In the genomic region with DNA sequence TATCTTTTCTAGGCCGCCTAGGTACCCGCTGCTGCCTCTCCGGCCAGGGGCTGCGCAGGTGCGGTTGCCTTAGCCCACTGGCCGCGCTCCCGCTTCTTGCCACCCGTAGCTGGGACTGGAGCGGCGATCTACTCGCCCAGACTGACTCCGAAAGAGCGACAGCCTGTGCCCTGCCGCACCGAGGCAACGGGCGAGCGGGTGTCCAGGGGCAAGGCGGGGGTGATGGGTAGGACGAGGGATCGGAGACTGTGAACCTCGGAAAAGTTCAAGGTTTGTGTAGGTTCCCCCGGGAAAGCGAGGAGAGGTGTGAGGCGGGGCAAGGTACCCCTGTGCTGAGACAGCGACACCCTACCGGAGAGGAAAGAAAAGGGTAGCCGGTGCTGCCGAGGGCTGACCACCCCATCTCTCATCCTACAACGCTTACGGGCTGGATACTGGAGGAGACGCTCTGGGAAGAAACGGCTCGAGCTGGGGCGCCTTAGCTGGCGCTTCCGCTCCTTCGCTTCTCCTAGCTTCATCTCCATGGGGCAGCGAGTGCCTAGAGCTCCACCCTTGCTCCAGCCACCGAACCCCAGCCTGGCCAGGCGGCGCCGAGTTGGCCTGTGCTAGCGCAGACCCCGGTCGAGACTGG, we compare ENCODE assay signal across 9 mouse cellular contexts. TPM values are rescaled to one million over a fixed set of nuclear protein-coding genes. Genes with fewer than 3 reads are reported as not detected.
DNase-seq lines count a peak whose midpoint lies in the region; ATAC-seq and TF ChIP-seq lines count a peak whose summit lies in the region.
"Had no signal": no experiment of that assay in that cellular context is flagged by ENCODE, and none has a peak within 500 bp of the region (broad histone marks: within the 10 kb centered on the region; RNA-seq: fewer than 3 reads in every experiment).

No protein-coding gene starts in this region.

- H3K36me3 ChIP-seq in forebrain, postnatal 0 days (ENCODE audit: insufficient read depth), result no peaks in the 10 kb centered on the region
- H3K36me3 ChIP-seq in liver, embryonic 13.5 days, result no peaks in the 10 kb centered on the region
- no peaks in the 10 kb centered on the region for H3K36me3 ChIP-seq in stomach, embryonic 15.5 days

- H3K4me1 ChIP-seq in forebrain, postnatal 0 days (ENCODE audit: insufficient read depth), result no peaks in the 10 kb centered on the region
- H3K4me1 ChIP-seq in liver, embryonic 13.5 days (replicated peaks), result peaks cover 3% of the 10 kb centered on the region; the same call in 1 of the 2 replicates
- peaks cover 17% of the 10 kb centered on the region for H3K4me1 ChIP-seq in stomach, embryonic 15.5 days

- H3K9me3 ChIP-seq in forebrain, postnatal 0 days (ENCODE audit: low read length), result no peaks in the 10 kb centered on the region
- H3K9me3 ChIP-seq in liver, embryonic 13.5 days (replicated peaks), result no peaks in the 10 kb centered on the region
- no peaks in the 10 kb centered on the region for H3K9me3 ChIP-seq in stomach, embryonic 15.5 days

- H3K27ac ChIP-seq in forebrain, postnatal 0 days (ENCODE audit: low read depth, low read length), result peak overlapping the region; percentile 29; the same call in 1 of the 2 replicates
- H3K27ac ChIP-seq in liver, embryonic 13.5 days, result no peak overlapping the region
- H3K27ac ChIP-seq in stomach, embryonic 15.5 days, result no peak overlapping the region

- under 1% methylated on average over 47 of the region's 47 CpGs for WGBS in forebrain, postnatal 0 days
- WGBS in liver, embryonic 13.5 days (ENCODE audit: insufficient replicate concordance), result 3% methylated on average over 47 of the region's 47 CpGs
- WGBS in stomach, embryonic 15.5 days, result under 1% methylated on average over 47 of the region's 47 CpGs

- peak; percentile 25 for DNase-seq in cerebellum, adult 11 months
- no peak for DNase-seq in cerebellum, adult 11-12 months
- peak; percentile 43 for DNase-seq in right cerebral cortex, postnatal 10 days (ENCODE audit: low spot score in 2 of 2)
- no peak for DNase-seq in right cerebral cortex, adult 18-20 months
- DNase-seq in forebrain, postnatal 0 days, result peak; percentile 33
- no peak for DNase-seq in liver, embryonic 13.5 days
- DNase-seq in lung, postnatal 25 days (ENCODE audit: low spot score), result no peak

- H3K9ac ChIP-seq in forebrain, postnatal 0 days, result peak overlapping the region; percentile 64
- H3K9ac ChIP-seq in liver, embryonic 13.5 days, result no peak overlapping the region
- no peak overlapping the region for H3K9ac ChIP-seq in stomach, embryonic 15.5 days

- H3K4me2 ChIP-seq in forebrain, postnatal 0 days (ENCODE audit: low read depth), result peak overlapping the region; percentile 99
- peak overlapping the region; percentile 56 for H3K4me2 ChIP-seq in liver, embryonic 13.5 days
- peak overlapping the region; percentile 91 for H3K4me2 ChIP-seq in stomach, embryonic 15.5 days

- ATAC-seq in forebrain, postnatal 0 days, result no peak
- ATAC-seq in liver, embryonic 13.5 days (ENCODE audit: low read depth), result no peak
- ATAC-seq in stomach, embryonic 15.5 days (ENCODE audit: insufficient read depth, low FRiP score, low read depth), result no peak

- H3K4me3 ChIP-seq in forebrain, postnatal 0 days (ENCODE audit: low read depth, low read length), result peak overlapping the region; percentile 66
- H3K4me3 ChIP-seq in liver, embryonic 13.5 days (replicated peaks), result peak overlapping the region; percentile 43
- H3K4me3 ChIP-seq in stomach, embryonic 15.5 days (replicated peaks), result peak overlapping the region; percentile 49

- H3K27me3 ChIP-seq in forebrain, postnatal 0 days (ENCODE audit: insufficient read depth, low read length), result peaks cover 27% of the 10 kb centered on the region
- H3K27me3 ChIP-seq in liver, embryonic 13.5 days, result peaks cover 95% of the 10 kb centered on the region
- peaks cover 91% of the 10 kb centered on the region for H3K27me3 ChIP-seq in stomach, embryonic 15.5 days (replicated peaks)

- TF ChIP-seq CTCF in forebrain, postnatal 0 days (IDR thresholded peaks at IDR 0.05; ENCODE audit: low read depth), result no peak

RNA-seq across cellular contexts. Expression of a gene that starts 0.9 kb away (rescaled TPM):
- total RNA-seq in forebrain, postnatal 0 days (2014; rRNA removed), result 14.1 and 18.5 TPM in 2 replicates
- 1.5 and 2.2 TPM in 2 replicates for polyA plus RNA-seq in forebrain, postnatal 0 days (2015; fragmentation: Nextera tagmentation; extraction: Ambion mirVana)
- polyA plus RNA-seq in liver, embryonic 13.5 days (2015; fragmentation: Nextera tagmentation; extraction: Ambion mirVana), result 0.10 and 0.15 TPM in 2 replicates
- polyA plus RNA-seq in stomach, embryonic 15.5 days (2015; fragmentation: Nextera tagmentation; extraction: Ambion mirVana), result 0.59 and 0.65 TPM in 2 replicates
- polyA plus RNA-seq: C2C12 had no signal

Comparison
In these comparisons a context has a peak if more than half of its experiments do, and no peak if none do; other contexts are left out.
1. DNase-seq: peak in cerebellum, adult 11 months (single experiment), right cerebral cortex, postnatal 10 days (2 of 2) and forebrain, postnatal 0 days (single experiment); none in cerebellum, adult 11-12 months (single experiment), right cerebral cortex, adult 18-20 months (single experiment), liver, embryonic 13.5 days (single experiment) and lung, postnatal 25 days (single experiment).
2. Peak in every context shown above with its lines, with median percentiles within 50 percentile points of each other: H3K4me2 ChIP-seq and H3K4me3 ChIP-seq.